Mouse (Mus musculus) intestine, embryonic 14.5 days (tissue): Measurements from ENCODE around the gene Zmym4. TPM values are rescaled to one million over a fixed set of nuclear protein-coding genes. Genes with fewer than 3 reads are reported as not detected.

Experiments
- ATAC-seq: fragments of 200-750 bp; cut with Nextera tagmentation; replicated peaks from 2 replicates; pipeline ENCODE4 v1.8.0; 2017; ENCODE audit warnings: low read depth, moderate number of reproducible peaks, moderate TSS enrichment, moderate library complexity; ENCODE audit not compliant: low FRiP score, low TSS enrichment
- DNase-seq: peaks from one replicate; pipeline ENCODE4 v3.0.0-alpha.2; 2018; ENCODE audit warnings: low spot score
- H3K27ac ChIP-seq: fragments of 300-500 bp; sonication (generic); 2 replicates; pipeline ENCODE4 v1.5.1; 2014; ENCODE audit warnings: low read depth, mild to moderate bottlenecking, control low read depth
- H3K27me3 ChIP-seq: fragments of 300-500 bp; sonication (generic); replicated peaks from 2 replicates; pipeline ENCODE4 v1.6.1; 2014; ENCODE audit warnings: low read length, control low read depth; ENCODE audit not compliant: control insufficient read depth, insufficient read depth
- H3K36me3 ChIP-seq: fragments of 300-500 bp; sonication (generic); 2 replicates; pipeline ENCODE4 v1.6.1; 2014; ENCODE audit warnings: low read length, control low read depth; ENCODE audit not compliant: control insufficient read depth, insufficient read depth
- H3K4me1 ChIP-seq: fragments of 300-500 bp; sonication (generic); replicated peaks from 2 replicates; pipeline ENCODE4 v1.6.1; 2014; ENCODE audit warnings: low read length, control low read depth, mixed read lengths; ENCODE audit not compliant: control insufficient read depth, insufficient read depth
- H3K4me2 ChIP-seq: fragments of 300-500 bp; sonication (generic); 2 replicates; pipeline ENCODE4 v1.6.1; 2014; ENCODE audit warnings: low read length
- H3K4me3 ChIP-seq: fragments of 300-500 bp; sonication (generic); 2 replicates; pipeline ENCODE4 v1.5.1; 2014; ENCODE audit warnings: low read depth, low read length, control low read depth, mixed read lengths
- H3K9ac ChIP-seq: fragments of 300-500 bp; sonication (generic); 2 replicates; pipeline ENCODE4 v1.6.1; 2014; ENCODE audit warnings: mild to moderate bottlenecking, low read length
- H3K9me3 ChIP-seq: fragments of 300-500 bp; sonication (generic); 2 replicates; pipeline ENCODE4 v1.6.1; 2016; ENCODE audit warnings: low read length, control low read depth; ENCODE audit not compliant: control insufficient read depth
- WGBS: fragments of 180-500 bp; shearing (Covaris S2); extraction: QIAGEN DNeasy Blood & Tissue Kit; methylation state at CpG from one replicate; pipeline ENCODE4 v1.1.7; 2014; 5-methylcytosine and 5-hydroxymethylcytosine counted together
- polyA plus RNA-seq: library from polyadenylated mRNA; unstranded; fragments of >200 nt; fragmentation: Nextera tagmentation; extraction: Ambion mirVana; gene quantifications from 2 replicates; pipeline ENCODE4 v1.2.1, GENCODE M21; 2014

Zmym4 gene
- polyA plus RNA-seq, 1 experiment from 2014 or later, result 17.3 TPM

GRCm38 (mm10) chr4:126822891-126823882 is 144.7 kb downstream of the Zmym4 start:
- no peak overlapping the region for H3K27ac ChIP-seq
- no peak overlapping the region for H3K4me3 ChIP-seq
- H3K9me3 ChIP-seq, result no peaks in the 10 kb centered on the region
- H3K36me3 ChIP-seq, result peaks cover 6% of the 10 kb centered on the region; the same call in 1 of the 2 replicates
- DNase-seq (no peak), ATAC-seq (no peak)
- 72% methylated on average over 9 of the region's 9 CpGs for WGBS
- H3K4me2 ChIP-seq, result no peak overlapping the region
- no peaks in the 10 kb centered on the region for H3K4me1 ChIP-seq
- H3K27me3 ChIP-seq, result no peaks in the 10 kb centered on the region
- H3K9ac ChIP-seq, result no peak overlapping the region

- Histone ChIP-seq H3K27ac (no peak overlapping the region), H3K4me1 (no peaks in the 10 kb centered on the region; the same call in 1 of the 2 replicates), H3K27me3 (no peaks in the 10 kb centered on the region), H3K4me2 (no peak overlapping the region), H3K9ac (no peak overlapping the region), H3K9me3 (no peaks in the 10 kb centered on the region), H3K4me3 (no peak overlapping the region), H3K36me3 (peaks cover 21% of the 10 kb centered on the region; the same call in 1 of the 2 replicates)
- WGBS, result 69% methylated on average over 5 of the region's 5 CpGs
- ATAC-seq (no peak), DNase-seq (no peak)
Measured at GRCm38 (mm10) chr4:126814854-126815253, 153.1 kb downstream of the Zmym4 start.

- DNase-seq (no peak), ATAC-seq (no peak)
- no peak overlapping the region for H3K4me2 ChIP-seq
- 60% methylated on average over 5 of the region's 5 CpGs for WGBS
- no peak overlapping the region for H3K9ac ChIP-seq
- peaks cover 20% of the 10 kb centered on the region; the same call in 1 of the 2 replicates for H3K36me3 ChIP-seq
- H3K27ac ChIP-seq, result no peak overlapping the region
- H3K4me1 ChIP-seq, result no peaks in the 10 kb centered on the region; the same call in 1 of the 2 replicates
- no peak overlapping the region for H3K4me3 ChIP-seq
- no peaks in the 10 kb centered on the region for H3K9me3 ChIP-seq
- H3K27me3 ChIP-seq, result no peaks in the 10 kb centered on the region
Measured at GRCm38 (mm10) chr4:126813212-126813611, 154.7 kb downstream of the Zmym4 start.

Other genes starting within 250 kb of the Zmym4 start
- not detected in 2 replicates for gene Tfap2e, start 231.9 kb downstream of the Zmym4 start, polyA plus RNA-seq
- 29.0 and 29.8 TPM in 2 replicates for gene Ncdn, start 214.7 kb downstream of the Zmym4 start, polyA plus RNA-seq
- 27.2 and 28.9 TPM in 2 replicates for gene AU040320, start 214.6 kb downstream of the Zmym4 start, polyA plus RNA-seq
- gene Sfpq, start 53.2 kb upstream of the Zmym4 start, polyA plus RNA-seq, result 98.7 and 113 TPM in 2 replicates
- 22.6 and 22.8 TPM in 2 replicates for gene Zmym1, start 93.0 kb upstream of the Zmym4 start, polyA plus RNA-seq
- 20.3 and 25.2 TPM in 2 replicates for gene Zmym6, start 109.2 kb upstream of the Zmym4 start, polyA plus RNA-seq
- 19.2 and 25.2 TPM in 2 replicates for gene Tmem35b, start 155.6 kb upstream of the Zmym4 start, polyA plus RNA-seq
- 1.5 and 1.6 TPM in 2 replicates for gene Dlgap3, start 201.1 kb upstream of the Zmym4 start, polyA plus RNA-seq